Mouse (Mus musculus) thymus, postnatal 14 days (tissue): ENCODE results near the gene Cnpy1.

Source experiments
- DNase-seq: peaks from one replicate; pipeline ENCODE4 v3.0.0; 2021

The Cnpy1 gene

DNA sequence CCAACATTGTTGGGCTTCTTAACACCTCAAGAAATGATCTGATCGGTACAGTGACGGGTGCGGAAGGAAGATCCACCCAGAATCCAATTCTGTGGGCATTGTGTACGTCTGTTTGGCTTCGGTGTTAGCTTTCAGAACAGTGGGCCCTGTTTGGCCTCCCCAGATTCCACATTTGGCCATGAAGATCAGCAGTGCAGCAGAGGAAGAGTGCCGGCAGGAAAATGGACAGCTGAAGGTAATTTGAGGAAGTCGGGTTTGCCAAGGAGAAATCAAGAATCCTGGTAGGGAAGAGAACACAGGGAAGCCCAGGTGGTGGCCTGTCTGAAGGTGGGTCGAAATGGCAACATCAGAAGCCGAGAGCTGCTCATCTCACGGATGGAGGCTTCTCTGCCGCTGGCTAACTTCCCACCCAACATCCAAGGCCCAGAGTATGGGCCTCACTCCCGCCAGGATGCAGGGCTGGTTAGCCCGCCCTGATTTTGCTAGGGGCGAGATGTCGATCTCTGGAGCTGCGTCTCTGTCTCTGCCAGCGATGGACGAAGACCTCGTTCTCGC is 84.1 kb downstream of the Cnpy1 start:
- no peak for DNase-seq

DNA sequence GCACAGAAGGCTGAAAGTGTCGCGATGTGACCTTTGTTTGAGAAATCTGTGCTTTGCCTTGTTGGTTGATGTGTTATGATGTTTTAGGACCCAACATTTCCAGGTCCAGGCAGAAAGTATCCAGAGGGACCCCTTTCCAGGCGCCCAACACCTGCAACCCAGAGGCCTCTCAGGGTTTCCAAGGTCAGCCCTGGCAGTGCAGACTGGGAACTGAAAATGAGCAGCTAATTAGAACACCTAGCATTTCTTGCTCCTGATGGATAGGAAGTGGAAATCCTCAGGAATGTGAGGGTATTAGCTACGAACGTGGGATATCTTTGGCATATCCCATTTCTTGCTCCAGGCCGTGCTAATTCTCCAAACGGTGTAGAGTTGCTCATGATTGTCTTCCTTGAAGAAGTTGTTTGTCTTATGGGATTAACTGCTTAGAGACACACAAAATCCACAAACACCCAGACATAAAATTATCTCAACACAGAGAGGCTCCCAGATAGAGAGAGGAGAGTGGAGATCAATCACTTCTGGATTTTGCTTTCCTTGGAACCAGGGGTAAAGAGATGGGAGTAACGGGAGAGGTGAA is 85.6 kb downstream of the Cnpy1 start:
- DNase-seq: no peak

DNA sequence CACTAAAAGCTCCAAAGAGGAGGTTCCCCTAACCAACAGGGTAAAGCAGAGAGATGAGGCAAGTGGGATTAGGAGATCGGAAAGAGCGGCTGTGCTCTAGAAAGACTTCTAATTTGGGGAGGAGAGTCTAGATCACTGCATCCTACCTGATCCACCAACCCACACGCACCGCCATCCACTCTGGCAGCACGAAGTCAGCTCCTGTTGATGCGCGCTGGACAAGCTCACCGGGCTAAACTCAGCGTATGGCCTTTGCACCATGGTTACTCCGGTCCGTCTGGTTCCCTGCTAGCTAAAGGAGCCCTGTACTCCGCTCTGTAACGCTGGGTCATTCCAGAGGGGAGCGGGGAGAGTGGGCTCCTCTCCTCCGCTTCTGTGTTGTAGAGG is 86.5 kb downstream of the Cnpy1 start:
- DNase-seq: no peak

DNA sequence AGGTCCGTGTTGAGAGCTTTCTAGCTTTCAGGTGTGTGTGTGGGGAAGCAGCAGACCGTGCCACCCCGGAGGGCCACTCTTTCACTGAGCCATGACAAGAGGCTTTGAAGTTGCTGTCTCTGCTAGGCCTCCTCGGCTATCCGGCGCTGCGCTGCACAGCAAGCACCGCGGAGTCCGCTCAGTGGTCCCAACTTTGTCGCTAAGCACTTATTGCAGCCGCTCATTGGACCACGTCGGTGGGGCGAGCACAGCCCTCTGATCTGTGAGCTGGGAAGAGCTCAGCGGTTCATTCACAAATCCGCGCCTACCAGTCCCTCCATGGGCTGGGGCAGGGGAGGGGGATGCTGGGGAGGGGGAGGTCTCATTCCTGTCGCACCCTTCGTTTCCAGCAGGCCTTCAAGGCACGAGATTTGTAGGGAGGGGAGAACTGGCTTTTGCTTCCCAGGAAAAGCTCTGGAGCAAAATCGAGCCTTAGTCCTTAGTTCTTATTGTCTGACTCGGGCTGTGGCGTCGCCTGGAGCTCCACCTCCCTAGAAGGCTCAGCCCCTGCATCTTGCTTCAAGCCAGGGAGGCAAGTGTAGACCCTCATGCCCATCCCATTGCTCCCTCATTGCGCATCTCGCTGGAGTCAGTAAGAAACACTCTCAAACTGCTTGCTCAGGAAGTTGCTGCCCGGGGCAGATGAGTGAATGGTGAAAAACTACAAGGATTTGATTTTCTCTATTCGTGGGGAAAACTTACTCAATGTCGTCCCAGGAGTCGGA is 87.1 kb downstream of the Cnpy1 start:
- DNase-seq: no peak

DNA sequence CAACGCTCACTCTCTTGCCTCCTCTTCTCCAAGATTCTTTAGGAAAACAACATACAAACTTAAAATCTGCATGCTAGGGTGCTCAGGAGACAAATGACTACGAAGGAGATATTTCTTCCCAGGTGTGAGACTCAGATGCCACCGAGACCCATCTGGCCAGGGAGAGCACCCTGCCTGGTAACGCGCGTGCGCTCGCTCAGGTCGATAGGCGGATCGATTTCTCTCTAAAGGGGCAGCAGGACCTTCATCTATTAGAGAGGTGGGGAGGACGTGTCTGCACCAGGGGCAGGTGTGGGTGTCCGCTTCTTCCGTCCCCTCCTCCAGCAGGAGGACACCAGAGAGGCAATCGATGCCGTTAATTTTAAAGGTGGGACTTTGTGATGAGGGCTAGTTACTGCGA is 87.8 kb downstream of the Cnpy1 start:
- no peak for DNase-seq

DNA sequence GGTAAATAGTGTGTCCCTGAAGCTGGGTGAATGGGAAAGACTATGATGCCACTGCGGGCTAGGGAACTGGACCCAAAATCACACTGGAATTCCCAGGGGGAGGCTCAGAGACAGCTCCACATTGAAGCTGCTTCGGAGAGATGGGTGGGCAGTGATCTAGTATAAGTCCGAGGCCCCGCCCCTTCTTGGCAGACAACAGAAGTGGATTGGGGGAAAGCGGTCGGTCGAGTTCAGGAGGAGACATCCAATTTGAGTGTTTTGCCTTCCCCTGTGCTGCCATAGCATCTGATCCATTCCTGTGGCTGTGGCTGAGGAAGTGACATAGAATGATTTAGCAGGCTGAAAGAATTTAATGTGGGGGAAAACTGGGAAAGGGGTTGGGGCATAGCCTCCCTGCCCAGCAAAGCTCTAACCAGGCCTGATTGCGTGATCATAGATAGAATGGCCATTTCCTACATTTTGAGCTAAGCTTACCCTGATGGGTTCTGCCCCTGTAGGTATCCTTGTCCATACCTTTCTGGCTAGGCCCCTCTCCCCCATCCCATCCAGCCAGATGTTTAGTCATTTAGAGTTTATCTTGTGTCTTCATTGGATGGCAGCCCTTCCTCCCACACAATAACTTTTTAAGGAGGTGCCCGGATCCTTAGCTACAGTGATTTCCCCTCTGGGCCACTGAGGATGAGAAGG is 88.4 kb downstream of the Cnpy1 start:
- DNase-seq: no peak
